Mouse (Mus musculus): ENCODE results near the gene Serpina3m.
"Not testable (repeated sequence)": the region's sequence is repeated elsewhere in the genome, so short reads cannot be mapped to it uniquely, and the experiment has no call there.

Serpina3m gene

GRCm38 (mm10) chr12:104391057-104391456 lies 52.8 kb downstream of the Serpina3m start:
- DNase-seq = not testable (repeated sequence)

- no peak for DNase-seq
These were observed 65.7 kb downstream of the Serpina3m start for GRCm38 (mm10) chr12:104403968-104404367.

GRCm38 (mm10) chr12:104406454-104406885 lies 68.2 kb downstream of the Serpina3m start, which contains the start of gene Serpina3n:
Gene Serpina3n (plus strand): TSS chr12:104406729.
- DNase-seq = peak in 1 of 2 experiments; percentile 11

DNA sequence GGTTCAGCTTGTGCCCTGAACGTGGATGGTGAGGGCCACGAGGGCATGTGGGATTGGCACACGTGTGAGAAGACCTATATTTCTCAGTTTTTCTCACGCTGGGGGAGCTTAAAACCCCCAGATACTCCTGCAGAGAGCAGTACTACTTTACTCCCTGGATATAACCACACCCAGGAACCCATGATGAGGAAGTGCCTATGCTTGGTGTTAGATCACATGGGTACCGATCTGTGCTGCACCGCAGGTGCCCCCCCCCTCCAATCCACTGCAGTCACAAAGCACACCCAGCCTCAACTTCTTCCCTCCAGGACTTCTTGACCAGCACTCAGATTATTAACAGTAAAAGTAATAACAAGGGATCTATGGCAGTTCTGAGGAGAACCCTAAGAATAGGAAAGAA lies 74.2 kb downstream of the Serpina3m start:
- DNase-seq = no peak

DNA sequence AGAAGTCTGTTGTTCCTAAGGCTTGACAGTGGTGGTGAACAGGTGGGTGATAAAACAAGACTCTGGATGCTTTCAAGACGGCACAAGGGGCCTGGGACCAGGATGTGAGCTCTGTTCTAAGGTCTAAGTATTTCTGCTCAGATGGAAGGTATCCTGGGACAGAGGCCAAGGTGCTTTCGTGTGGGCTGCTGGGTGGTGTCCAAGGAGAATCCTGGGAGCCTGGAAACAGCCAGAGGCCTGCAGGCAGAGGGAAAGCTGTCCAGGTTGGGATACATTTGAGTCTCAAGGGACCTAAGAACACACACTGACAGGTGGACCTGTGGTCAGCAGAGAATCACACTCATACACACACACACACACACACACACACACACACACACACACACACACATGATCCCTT lies 76.3 kb downstream of the Serpina3m start:
- DNase-seq = no peak

GRCm38 (mm10) chr12:104415625-104416315 lies 77.5 kb downstream of the Serpina3m start:
- peak; percentile 14 to 40 for DNase-seq

DNA sequence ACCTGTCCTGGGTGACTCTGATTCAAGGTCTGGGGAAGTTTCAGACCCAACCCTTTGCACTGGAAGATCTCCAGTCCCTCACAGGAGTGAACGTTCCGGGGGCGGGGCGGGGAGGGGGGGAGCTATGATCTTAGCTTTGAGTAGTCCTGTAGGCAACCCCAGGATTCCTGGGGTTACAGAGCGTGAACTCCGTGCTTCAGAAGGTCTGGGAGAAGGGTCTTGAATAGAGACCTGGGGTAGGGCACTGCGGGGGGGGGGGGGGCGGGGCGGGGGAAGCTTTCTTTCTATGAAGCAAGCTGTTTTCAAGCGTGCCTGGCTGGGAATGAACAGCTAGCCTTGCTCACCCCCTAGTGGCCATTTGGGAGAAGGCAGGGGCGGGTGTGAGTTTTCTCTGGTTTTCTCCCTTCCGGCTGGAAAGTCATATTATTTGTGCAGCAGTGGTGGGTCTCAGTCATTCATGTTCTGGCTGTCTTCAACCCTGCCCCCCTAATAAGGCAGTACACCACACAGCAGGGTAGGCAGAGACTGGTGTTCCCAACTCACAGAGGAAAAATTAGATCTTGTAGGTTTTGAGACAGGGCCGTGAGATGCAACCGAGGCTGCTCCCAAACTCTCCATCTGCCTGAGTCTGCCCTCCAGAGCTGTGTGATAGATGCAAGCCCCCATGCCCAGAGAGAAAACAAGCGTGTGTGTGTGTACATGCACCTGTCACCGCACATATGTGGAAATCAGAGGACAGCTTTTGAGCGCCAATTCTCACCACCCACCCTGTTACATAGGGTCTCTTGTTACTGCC lies 80.3 kb downstream of the Serpina3m start:
- DNase-seq = peak; percentile 92 to 93

DNA sequence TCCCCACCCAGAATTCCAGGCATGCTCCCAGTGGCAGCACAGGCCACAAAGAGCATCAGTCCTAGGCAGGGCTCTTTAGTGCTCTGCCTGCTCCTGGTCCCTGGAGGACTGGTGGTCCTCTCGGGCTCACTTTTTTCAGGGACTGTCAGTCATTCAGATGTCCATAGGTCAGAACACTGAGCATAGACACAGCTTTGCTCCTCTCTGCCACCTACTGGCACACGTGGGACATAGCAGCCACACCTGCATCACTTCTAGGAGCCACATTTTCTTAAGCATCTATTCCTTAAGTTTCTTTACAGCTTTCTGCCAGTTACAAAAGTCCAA lies 80.8 kb downstream of the Serpina3m start:
- DNase-seq = peak in 1 of 2 experiments; percentile 23

- DNase-seq = peak; percentile 67 to 77
These were observed 84.5 kb downstream of the Serpina3m start for GRCm38 (mm10) chr12:104422615-104423392.

DNA sequence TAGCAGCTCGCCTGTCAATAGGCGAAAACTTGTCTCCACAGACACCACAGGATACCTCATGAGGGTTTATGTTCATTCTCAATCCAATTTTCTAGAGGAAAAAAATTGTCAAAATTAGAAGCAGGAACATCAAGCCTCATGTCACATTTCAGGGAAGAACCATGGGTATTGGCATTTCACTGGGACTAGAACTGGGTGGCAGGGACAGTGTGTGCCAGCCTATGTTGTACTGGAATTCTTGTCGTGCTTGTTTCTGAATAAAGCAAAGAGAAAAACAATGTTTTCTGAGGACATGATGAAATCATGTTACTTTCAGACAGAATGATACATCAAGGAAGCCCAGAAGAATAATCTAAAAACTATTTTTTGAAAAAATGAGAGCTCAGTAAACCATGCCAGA lies 87.3 kb downstream of the Serpina3m start:
- DNase-seq = no peak

- DNase-seq = peak; percentile 65
These were observed 88.6 kb downstream of the Serpina3m start for GRCm38 (mm10) chr12:104426915-104427314.

GRCm38 (mm10) chr12:104431359-104431758 lies 93.1 kb downstream of the Serpina3m start:
- no peak for DNase-seq

DNA sequence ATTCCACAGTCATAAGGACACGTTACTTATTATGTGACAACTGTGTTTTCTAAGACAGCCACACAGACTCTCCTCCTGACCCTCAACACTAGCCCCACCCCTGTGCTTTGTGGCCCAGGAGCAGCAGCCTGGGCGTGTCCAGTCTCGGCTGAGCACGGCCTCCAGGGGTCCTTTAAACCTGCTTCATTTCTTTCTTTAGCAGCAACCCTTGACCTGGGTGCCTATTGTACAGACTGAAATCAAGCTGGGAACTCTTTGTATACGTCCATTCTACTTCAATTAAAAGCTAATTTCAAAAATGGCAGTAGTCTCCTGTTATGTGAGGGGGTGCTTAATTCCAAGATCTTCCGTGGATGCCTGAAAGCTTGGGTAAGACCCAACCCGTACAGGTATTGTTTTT lies 94.9 kb downstream of the Serpina3m start:
- no peak for DNase-seq

DNA sequence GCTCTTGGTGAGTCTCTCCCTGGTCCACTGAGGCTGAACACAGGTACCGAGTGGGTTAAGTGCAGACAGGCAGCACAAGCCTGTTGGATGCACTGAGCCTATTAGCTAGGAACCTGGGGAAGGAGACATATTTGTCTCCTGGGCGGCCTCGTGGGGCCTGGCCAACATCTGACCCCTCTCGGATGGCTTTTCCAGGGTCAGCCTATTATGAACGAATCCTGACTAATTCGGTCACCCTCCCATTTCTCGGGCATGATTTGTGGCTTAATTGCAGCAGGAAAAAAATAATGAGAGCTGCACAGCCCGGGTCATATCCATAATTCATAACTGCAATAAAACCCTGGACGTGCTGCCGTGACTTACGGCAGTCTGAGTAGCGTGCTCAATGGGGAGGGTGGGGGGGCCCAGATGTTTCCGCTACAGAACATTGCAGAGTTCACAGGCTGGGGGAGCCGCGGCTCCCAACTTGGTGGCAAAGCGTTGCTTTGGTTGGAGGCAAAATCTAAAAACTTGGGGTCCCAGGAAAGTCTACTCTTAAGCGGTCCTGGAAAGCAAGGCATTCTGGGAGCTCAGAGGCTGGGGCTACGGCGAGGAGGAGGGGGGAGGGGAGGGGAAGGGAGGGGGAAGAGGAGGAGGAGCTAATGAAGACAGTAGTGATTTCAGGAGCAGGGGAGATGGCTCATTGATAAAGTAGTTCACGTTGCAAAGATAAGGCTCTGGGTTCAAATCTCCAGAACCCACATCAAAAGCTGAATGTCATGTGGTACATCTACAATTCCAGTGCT lies 95.9 kb downstream of the Serpina3m start:
- peak; percentile 33 to 52 for DNase-seq

DNA sequence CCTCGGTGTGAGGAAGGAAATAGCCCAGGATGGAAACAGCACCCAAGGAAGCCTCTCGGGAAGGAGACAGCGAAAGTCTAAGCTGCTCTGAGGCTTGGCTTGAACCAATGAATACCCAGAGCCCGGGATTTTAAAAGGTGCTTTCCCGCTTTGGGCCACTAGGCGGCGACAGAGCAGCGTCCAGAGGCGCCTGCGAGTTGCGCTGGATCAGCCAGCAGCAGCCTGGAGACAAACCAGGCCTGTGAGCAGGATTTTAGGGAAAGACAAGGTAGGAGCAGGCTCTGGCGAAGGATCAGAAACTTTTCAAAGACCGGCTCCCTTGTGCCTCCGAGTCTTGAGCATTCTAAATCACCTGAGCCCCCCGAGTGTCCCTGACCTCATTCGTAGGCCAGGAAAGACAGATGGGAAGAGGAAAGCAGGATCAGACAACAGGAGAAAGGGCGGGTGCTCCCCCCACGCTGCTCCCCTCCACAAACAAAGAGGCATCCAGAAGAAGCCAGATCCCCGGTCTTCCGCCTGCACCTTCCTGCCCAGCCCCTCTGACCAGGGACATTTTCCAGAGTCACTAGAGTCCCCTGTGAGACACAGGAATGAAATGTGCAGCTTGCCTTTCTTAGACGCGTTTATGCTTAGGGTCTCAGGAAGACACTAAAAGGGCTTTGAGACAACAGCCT lies 101.9 kb downstream of the Serpina3m start:
- DNase-seq = peak; percentile 92 to 93

DNA sequence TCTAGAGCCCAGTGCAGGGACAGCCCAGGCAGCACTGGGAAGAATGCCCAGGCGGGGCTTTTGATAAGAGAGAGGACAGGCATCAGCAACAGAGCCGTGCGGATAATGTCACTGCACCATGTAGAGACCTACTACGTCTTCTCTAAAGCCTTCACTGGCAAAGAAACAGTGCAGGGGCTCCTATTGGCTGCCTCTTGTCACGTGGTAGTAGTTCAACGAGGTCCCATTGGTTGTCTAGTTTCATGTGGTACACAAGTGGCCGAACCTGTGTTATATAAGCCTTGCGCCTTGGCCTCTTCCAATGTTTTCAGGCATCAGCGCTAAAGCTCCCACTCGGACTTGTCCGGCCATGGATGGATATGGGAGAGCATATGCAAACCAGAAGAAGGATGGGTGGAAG lies 105.4 kb downstream of the Serpina3m start:
- DNase-seq = no peak
